Mouse (Mus musculus): ENCODE data around the gene Klrb1. TPM values are rescaled to one million over a fixed set of nuclear protein-coding genes. Genes with fewer than 3 reads are reported as not detected.
"Not testable (repeated sequence)": the region's sequence is repeated elsewhere in the genome, so short reads cannot be mapped to it uniquely, and the experiment has no call there.

Gene Klrb1
- not detected in 2 replicates for polyA plus RNA-seq (2014; fragmentation: Nextera tagmentation; extraction: Ambion mirVana)

GRCm38 (mm10) chr6:128722959-128723358 is at the start of gene Klrb1:
Gene Klrb1, minus strand, starts transcription at chr6:128723059.
- no peak for DNase-seq (ENCODE audit: low spot score)
- Histone ChIP-seq H3K4me1 (ENCODE audit: control insufficient read depth, insufficient read depth, low read length) (no peaks in the 10 kb centered on the region), H3K4me3 (ENCODE audit: low read depth, low read length) (no peak within 1 kb of the TSS), H3K36me3 (ENCODE audit: control insufficient read depth, insufficient read depth, low read length) (no peaks in the 10 kb centered on the region), H3K9me3 (ENCODE audit: control insufficient read depth, low read length) (no peaks in the 10 kb centered on the region), H3K27ac (replicated peaks; ENCODE audit: low read depth, low read length) (no peak within 1 kb of the TSS), H3K9ac (ENCODE audit: low read length) (no peak within 1 kb of the TSS), H3K4me2 (ENCODE audit: low read depth, severe bottlenecking) (no peak within 1 kb of the TSS), H3K27me3 (ENCODE audit: control insufficient read depth, insufficient read depth, low read length) (no peaks in the 10 kb centered on the region)
- ATAC-seq (ENCODE audit: insufficient number of reproducible peaks, low FRiP score, low TSS enrichment, low read depth) = no peak
- 86% methylated on average over 4 of the region's 4 CpGs for WGBS

GRCm38 (mm10) chr6:128769481-128770253 is 46.8 kb upstream of the Klrb1 start:
- no peak overlapping the region for H3K4me3 ChIP-seq (ENCODE audit: low read depth, low read length)
- 0 out of 2 replicates have a peak, but pooled peaks have one; percentile 29 for ATAC-seq (ENCODE audit: insufficient number of reproducible peaks, low FRiP score, low TSS enrichment, low read depth)
- no peaks in the 10 kb centered on the region for H3K4me1 ChIP-seq (ENCODE audit: control insufficient read depth, insufficient read depth, low read length)
- no peaks in the 10 kb centered on the region for H3K9me3 ChIP-seq (ENCODE audit: control insufficient read depth, low read length)
- H3K27ac ChIP-seq (replicated peaks; ENCODE audit: low read depth, low read length) = no peak overlapping the region
- no peak overlapping the region for H3K4me2 ChIP-seq (ENCODE audit: low read depth, severe bottlenecking)
- no peak overlapping the region for H3K9ac ChIP-seq (ENCODE audit: low read length)
- WGBS = 78% methylated on average over 10 of the region's 10 CpGs
- H3K27me3 ChIP-seq (ENCODE audit: control insufficient read depth, insufficient read depth, low read length) = no peaks in the 10 kb centered on the region
- no peaks in the 10 kb centered on the region for H3K36me3 ChIP-seq (ENCODE audit: control insufficient read depth, insufficient read depth, low read length)
- peak; percentile 44 for DNase-seq (ENCODE audit: low spot score)

GRCm38 (mm10) chr6:128768047-128768446 is 45.2 kb upstream of the Klrb1 start:
- no peaks in the 10 kb centered on the region for H3K9me3 ChIP-seq (ENCODE audit: control insufficient read depth, low read length)
- H3K36me3 ChIP-seq (ENCODE audit: control insufficient read depth, insufficient read depth, low read length) = no peaks in the 10 kb centered on the region
- no peak overlapping the region for H3K4me2 ChIP-seq (ENCODE audit: low read depth, severe bottlenecking)
- 88% methylated on average over 4 of the region's 4 CpGs for WGBS
- no peak overlapping the region for H3K9ac ChIP-seq (ENCODE audit: low read length)
- DNase-seq (ENCODE audit: low spot score) (no peak), ATAC-seq (ENCODE audit: insufficient number of reproducible peaks, low FRiP score, low TSS enrichment, low read depth) (no peak)
- no peak overlapping the region for H3K27ac ChIP-seq (replicated peaks; ENCODE audit: low read depth, low read length)
- H3K4me1 ChIP-seq (ENCODE audit: control insufficient read depth, insufficient read depth, low read length) = no peaks in the 10 kb centered on the region
- H3K27me3 ChIP-seq (ENCODE audit: control insufficient read depth, insufficient read depth, low read length) = no peaks in the 10 kb centered on the region
- H3K4me3 ChIP-seq (ENCODE audit: low read depth, low read length) = no peak overlapping the region

GRCm38 (mm10) chr6:128766486-128767254 is 43.8 kb upstream of the Klrb1 start:
- WGBS = 69% methylated on average over 6 of the region's 6 CpGs
- H3K9me3 ChIP-seq (ENCODE audit: control insufficient read depth, low read length); H3K27me3 ChIP-seq (ENCODE audit: control insufficient read depth, insufficient read depth, low read length); H3K4me1 ChIP-seq (ENCODE audit: control insufficient read depth, insufficient read depth, low read length); ATAC-seq (ENCODE audit: insufficient number of reproducible peaks, low FRiP score, low TSS enrichment, low read depth); H3K27ac ChIP-seq (replicated peaks; ENCODE audit: low read depth, low read length); H3K4me3 ChIP-seq (ENCODE audit: low read depth, low read length); H3K36me3 ChIP-seq (ENCODE audit: control insufficient read depth, insufficient read depth, low read length); H3K4me2 ChIP-seq (ENCODE audit: low read depth, severe bottlenecking); H3K9ac ChIP-seq (ENCODE audit: low read length): not testable (repeated sequence)
- peak; percentile 58 for DNase-seq (ENCODE audit: low spot score)

GRCm38 (mm10) chr6:128765211-128765610 is 42.4 kb upstream of the Klrb1 start:
- no peak overlapping the region for H3K9ac ChIP-seq (ENCODE audit: low read length)
- 92% methylated on average over 1 of the region's 1 CpGs for WGBS
- no peak overlapping the region for H3K4me3 ChIP-seq (ENCODE audit: low read depth, low read length)
- no peak overlapping the region for H3K27ac ChIP-seq (replicated peaks; ENCODE audit: low read depth, low read length)
- no peaks in the 10 kb centered on the region for H3K9me3 ChIP-seq (ENCODE audit: control insufficient read depth, low read length)
- ATAC-seq (ENCODE audit: insufficient number of reproducible peaks, low FRiP score, low TSS enrichment, low read depth) = no peak
- H3K36me3 ChIP-seq (ENCODE audit: control insufficient read depth, insufficient read depth, low read length) = no peaks in the 10 kb centered on the region
- no peak overlapping the region for H3K4me2 ChIP-seq (ENCODE audit: low read depth, severe bottlenecking)
- no peaks in the 10 kb centered on the region for H3K4me1 ChIP-seq (ENCODE audit: control insufficient read depth, insufficient read depth, low read length)
- no peaks in the 10 kb centered on the region for H3K27me3 ChIP-seq (ENCODE audit: control insufficient read depth, insufficient read depth, low read length)
- no peak for DNase-seq (ENCODE audit: low spot score)

- Histone ChIP-seq H3K4me3 (ENCODE audit: low read depth, low read length) (peak overlapping the region; percentile 32), H3K36me3 (ENCODE audit: control insufficient read depth, insufficient read depth, low read length) (no peaks in the 10 kb centered on the region), H3K4me2 (ENCODE audit: low read depth, severe bottlenecking) (peak overlapping the region; percentile 31), H3K4me1 (ENCODE audit: control insufficient read depth, insufficient read depth, low read length) (no peaks in the 10 kb centered on the region), H3K27me3 (ENCODE audit: control insufficient read depth, insufficient read depth, low read length) (no peaks in the 10 kb centered on the region), H3K9me3 (ENCODE audit: control insufficient read depth, low read length) (no peaks in the 10 kb centered on the region), H3K9ac (ENCODE audit: low read length) (no peak overlapping the region), H3K27ac (replicated peaks; ENCODE audit: low read depth, low read length) (no peak overlapping the region)
- ATAC-seq (ENCODE audit: insufficient number of reproducible peaks, low FRiP score, low TSS enrichment, low read depth) (no peak), DNase-seq (ENCODE audit: low spot score) (no peak)
- WGBS = 26% methylated on average over 5 of the region's 5 CpGs
Observed at GRCm38 (mm10) chr6:128764598-128764997, 41.7 kb upstream of the Klrb1 start.

GRCm38 (mm10) chr6:128763736-128764523 is 41.1 kb upstream of the Klrb1 start:
- DNase-seq (ENCODE audit: low spot score) = peak; percentile 99
- H3K4me2 ChIP-seq (ENCODE audit: low read depth, severe bottlenecking) = peak overlapping the region; percentile 58
- no peak overlapping the region for H3K27ac ChIP-seq (replicated peaks; ENCODE audit: low read depth, low read length)
- ATAC-seq (ENCODE audit: insufficient number of reproducible peaks, low FRiP score, low TSS enrichment, low read depth) = peak; percentile 93
- no peaks in the 10 kb centered on the region for H3K4me1 ChIP-seq (ENCODE audit: control insufficient read depth, insufficient read depth, low read length)
- H3K27me3 ChIP-seq (ENCODE audit: control insufficient read depth, insufficient read depth, low read length) = no peaks in the 10 kb centered on the region
- no peaks in the 10 kb centered on the region for H3K36me3 ChIP-seq (ENCODE audit: control insufficient read depth, insufficient read depth, low read length)
- peak overlapping the region; percentile 39 for H3K4me3 ChIP-seq (ENCODE audit: low read depth, low read length)
- peak overlapping the region; percentile 52 for H3K9ac ChIP-seq (ENCODE audit: low read length)
- 2% methylated on average over 30 of the region's 30 CpGs for WGBS
- no peaks in the 10 kb centered on the region for H3K9me3 ChIP-seq (ENCODE audit: control insufficient read depth, low read length)

Measured in limb, embryonic 11.5 days (tissue).